Mouse (Mus musculus) megakaryocyte, embryonic 14.5 days (primary cell): Measurements from ENCODE around the gene B4galt3.

Experiments
- FLI1 ChIP-seq: IDR thresholded peaks from 2 replicates; pipeline ENCODE4 v1.6.1; 2012; ENCODE audit warnings: low read length, inconsistent platforms, mixed read lengths
- GATA1 ChIP-seq: IDR thresholded peaks from 3 replicates; pipeline ENCODE4 v1.6.1; 2012; ENCODE audit warnings: mixed read lengths, low read length, inconsistent platforms, borderline replicate concordance

GRCm38 (mm10) chr1:171298226-171298625, 28.1 kb downstream of the B4galt3 start:
- TF ChIP-seq GATA1 = no peak
- TF ChIP-seq FLI1 = no peak
